Mouse (Mus musculus) erythroblast, embryonic 14.5 days (primary cell): Measurements from ENCODE around the gene Fgf3. TPM values are rescaled to one million over a fixed set of nuclear protein-coding genes. Genes with fewer than 3 reads are reported as not detected.

Experiments
- H3K27me3 ChIP-seq: 2 replicates; pipeline ENCODE4 v1.6.1; 2012; ENCODE audit warnings: inconsistent platforms; ENCODE audit not compliant: control insufficient read depth
- H3K36me3 ChIP-seq: 2 replicates; pipeline ENCODE4 v1.6.1; 2012; ENCODE audit warnings: mild to moderate bottlenecking, inconsistent platforms; ENCODE audit not compliant: control insufficient read depth
- H3K4me1 ChIP-seq: 2 replicates; pipeline ENCODE4 v1.6.1; 2012; ENCODE audit warnings: inconsistent platforms; ENCODE audit not compliant: control insufficient read depth
- H3K4me3 ChIP-seq: replicated peaks from 2 replicates; pipeline ENCODE3; 2012; ENCODE audit warnings: moderate library complexity, mild to moderate bottlenecking, inconsistent platforms
- H3K9me3 ChIP-seq: 2 replicates; pipeline ENCODE4 v1.6.1; 2012; ENCODE audit warnings: low read length, inconsistent platforms, mixed read lengths; ENCODE audit not compliant: control insufficient read depth
- GATA1 ChIP-seq: IDR thresholded peaks from 2 replicates; pipeline ENCODE4 v1.6.1; 2012; ENCODE audit warnings: low read length, inconsistent platforms, mixed read lengths
- TAL1 ChIP-seq: IDR thresholded peaks from 3 replicates; pipeline ENCODE4 v1.6.1; 2012; ENCODE audit warnings: low read length, inconsistent platforms, mixed read lengths
- polyA plus RNA-seq: library from polyadenylated mRNA; stranded (reverse); fragments of >175 nt; gene quantifications from 2 replicates; pipeline ENCODE4 v1.2.3, GENCODE M21; 2012

Fgf3 gene
- polyA plus RNA-seq, 1 experiment = 0.02 TPM

GRCm38 (mm10) chr7:144864160-144864670 lies 26.3 kb downstream of the Fgf3 start:
- Histone ChIP-seq H3K4me3 (no peak overlapping the region), H3K4me1 (no peaks in the 10 kb centered on the region), H3K9me3 (peaks cover 6% of the 10 kb centered on the region; the same call in 1 of the 2 replicates), H3K27me3 (peaks cover 80% of the 10 kb centered on the region), H3K36me3 (no peaks in the 10 kb centered on the region)
- TF ChIP-seq TAL1 (no peak), GATA1 (no peak)

GRCm38 (mm10) chr7:144867161-144867560 lies 29.3 kb downstream of the Fgf3 start:
- Histone ChIP-seq H3K27me3 (peaks cover 51% of the 10 kb centered on the region), H3K4me3 (no peak overlapping the region), H3K9me3 (no peaks in the 10 kb centered on the region), H3K4me1 (no peaks in the 10 kb centered on the region), H3K36me3 (no peaks in the 10 kb centered on the region)
- no peak for TF ChIP-seq TAL1
- no peak for TF ChIP-seq GATA1

- H3K27me3 ChIP-seq = peaks cover 46% of the 10 kb centered on the region
- no peak overlapping the region for H3K4me3 ChIP-seq
- H3K9me3 ChIP-seq = no peaks in the 10 kb centered on the region
- no peaks in the 10 kb centered on the region for H3K36me3 ChIP-seq
- no peaks in the 10 kb centered on the region for H3K4me1 ChIP-seq
- TF ChIP-seq TAL1 = no peak
- TF ChIP-seq GATA1 = no peak
Measured at GRCm38 (mm10) chr7:144867602-144868001, 29.7 kb downstream of the Fgf3 start.

- H3K36me3 ChIP-seq = no peaks in the 10 kb centered on the region
- no peaks in the 10 kb centered on the region for H3K4me1 ChIP-seq
- H3K9me3 ChIP-seq = no peaks in the 10 kb centered on the region
- H3K4me3 ChIP-seq = no peak overlapping the region
- TF ChIP-seq GATA1 = no peak
- TF ChIP-seq TAL1 = no peak
- peaks cover 5% of the 10 kb centered on the region for H3K27me3 ChIP-seq
Measured at GRCm38 (mm10) chr7:144872420-144872819, 34.5 kb downstream of the Fgf3 start.

GRCm38 (mm10) chr7:144873160-144873559 lies 35.3 kb downstream of the Fgf3 start:
- TF ChIP-seq GATA1 = no peak
- TF ChIP-seq TAL1 = no peak
- Histone ChIP-seq H3K4me1 (no peaks in the 10 kb centered on the region), H3K36me3 (no peaks in the 10 kb centered on the region), H3K27me3 (peaks cover 2% of the 10 kb centered on the region; the same call in 1 of the 2 replicates), H3K9me3 (no peaks in the 10 kb centered on the region), H3K4me3 (no peak overlapping the region)

- Histone ChIP-seq H3K4me3 (no peak overlapping the region), H3K4me1 (no peaks in the 10 kb centered on the region), H3K27me3 (peaks cover 2% of the 10 kb centered on the region; the same call in 1 of the 2 replicates), H3K36me3 (no peaks in the 10 kb centered on the region), H3K9me3 (no peaks in the 10 kb centered on the region)
- TF ChIP-seq TAL1 (no peak), GATA1 (no peak)
Measured at GRCm38 (mm10) chr7:144874226-144874625, 36.3 kb downstream of the Fgf3 start.

- no peaks in the 10 kb centered on the region for H3K4me1 ChIP-seq
- peaks cover 2% of the 10 kb centered on the region; the same call in 1 of the 2 replicates for H3K27me3 ChIP-seq
- H3K36me3 ChIP-seq = no peaks in the 10 kb centered on the region
Measured at GRCm38 (mm10) chr7:144878401-144878800, 40.5 kb downstream of the Fgf3 start.

GRCm38 (mm10) chr7:144883106-144883505 lies 45.2 kb downstream of the Fgf3 start:
- no peak for TF ChIP-seq GATA1
- no peak for TF ChIP-seq TAL1
- peaks cover 9% of the 10 kb centered on the region for H3K27me3 ChIP-seq
- no peaks in the 10 kb centered on the region for H3K9me3 ChIP-seq
- H3K36me3 ChIP-seq = no peaks in the 10 kb centered on the region
- H3K4me3 ChIP-seq = no peak overlapping the region
- no peaks in the 10 kb centered on the region for H3K4me1 ChIP-seq

More at GRCm38 (mm10) chr7:144878401-144878800, 40.5 kb downstream of the Fgf3 start:
- Histone ChIP-seq H3K4me3 (no peak overlapping the region), H3K9me3 (no peaks in the 10 kb centered on the region)
- TF ChIP-seq TAL1 (no peak), GATA1 (no peak)

- H3K4me3 ChIP-seq = no peak overlapping the region
- H3K9me3 ChIP-seq = no peaks in the 10 kb centered on the region
- no peaks in the 10 kb centered on the region for H3K36me3 ChIP-seq
- no peaks in the 10 kb centered on the region for H3K4me1 ChIP-seq
- TF ChIP-seq GATA1 = no peak
- no peak for TF ChIP-seq TAL1
- peaks cover 36% of the 10 kb centered on the region for H3K27me3 ChIP-seq
Measured at GRCm38 (mm10) chr7:144887672-144888071, 49.8 kb downstream of the Fgf3 start.
